Comparison of ENCODE assay signal across 9 mouse cellular contexts in the genomic region with DNA sequence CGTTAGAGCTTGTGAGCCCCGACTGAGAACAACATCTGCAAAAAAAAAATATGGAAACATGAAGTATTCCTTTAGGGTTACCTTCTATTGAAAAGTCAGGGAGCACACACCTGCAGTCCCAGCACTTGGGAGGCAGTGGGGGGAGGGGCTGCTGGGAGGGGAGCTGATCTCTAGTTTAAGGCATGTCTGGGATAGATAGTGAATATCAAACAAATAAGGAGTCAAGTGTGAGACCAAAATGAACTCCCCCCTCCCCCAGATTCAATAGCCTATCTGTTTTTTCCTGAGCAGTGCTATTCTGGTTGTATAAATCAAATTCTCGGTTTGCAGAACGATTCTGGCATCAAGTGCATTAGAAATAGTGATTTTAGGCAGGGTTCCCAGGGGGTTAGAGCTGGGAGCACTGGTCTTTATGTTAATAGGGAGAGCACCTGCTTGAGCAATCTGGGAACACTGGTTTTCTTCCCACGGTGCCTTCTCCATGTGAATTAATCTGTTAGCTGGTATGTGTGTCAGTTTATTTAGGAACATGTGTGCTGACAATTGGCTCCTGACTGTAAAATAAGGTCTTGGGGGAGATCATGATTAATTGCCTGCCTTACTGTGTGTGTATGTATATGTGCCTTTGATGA.
DNase-seq lines count a peak whose midpoint lies in the region; ATAC-seq lines count a peak whose summit lies in the region.
"Had no signal": no experiment of that assay in that cellular context is flagged by ENCODE, and none has a peak within 500 bp of the region (broad histone marks: within the 10 kb centered on the region; RNA-seq: fewer than 3 reads in every experiment).

No protein-coding gene starts in this region.

- H3K4me2 ChIP-seq in intestine, embryonic 14.5 days (ENCODE audit: low read length), result no peak overlapping the region
- H3K4me2 ChIP-seq in intestine, embryonic 16.5 days (ENCODE audit: low read depth, low read length), result no peak overlapping the region
- H3K4me2 ChIP-seq in forebrain, embryonic 16.5 days (ENCODE audit: low read length), result peak overlapping the region; percentile 58
- peak overlapping the region; percentile 57 for H3K4me2 ChIP-seq in midbrain, embryonic 14.5 days (ENCODE audit: low read length)

- no peaks in the 10 kb centered on the region for H3K9me3 ChIP-seq in intestine, embryonic 14.5 days (ENCODE audit: control insufficient read depth, low read length)
- no peaks in the 10 kb centered on the region for H3K9me3 ChIP-seq in intestine, embryonic 16.5 days (ENCODE audit: control insufficient read depth, low read length)
- H3K9me3 ChIP-seq in forebrain, embryonic 16.5 days (ENCODE audit: control insufficient read depth, low read length), result no peaks in the 10 kb centered on the region
- no peaks in the 10 kb centered on the region for H3K9me3 ChIP-seq in midbrain, embryonic 14.5 days (ENCODE audit: control insufficient read depth, low read length)
- H3K9me3 ChIP-seq: G1E had no signal

- no peak overlapping the region for H3K4me3 ChIP-seq in intestine, embryonic 14.5 days (ENCODE audit: low read depth, low read length)
- H3K4me3 ChIP-seq in intestine, embryonic 16.5 days (ENCODE audit: low read length), result no peak overlapping the region
- H3K4me3 ChIP-seq in forebrain, embryonic 16.5 days (replicated peaks; ENCODE audit: low read length), result no peak overlapping the region
- no peak overlapping the region for H3K4me3 ChIP-seq in midbrain, embryonic 14.5 days (replicated peaks; ENCODE audit: low read depth, low read length)

- H3K36me3 ChIP-seq in intestine, embryonic 14.5 days (ENCODE audit: control insufficient read depth, insufficient read depth, low read length), result no peaks in the 10 kb centered on the region
- no peaks in the 10 kb centered on the region for H3K36me3 ChIP-seq in intestine, embryonic 16.5 days (ENCODE audit: control insufficient read depth, insufficient read depth, low read length)
- no peaks in the 10 kb centered on the region for H3K36me3 ChIP-seq in forebrain, embryonic 16.5 days (ENCODE audit: control insufficient read depth, insufficient read depth)
- no peaks in the 10 kb centered on the region for H3K36me3 ChIP-seq in midbrain, embryonic 14.5 days (ENCODE audit: control insufficient read depth, insufficient read depth, low read length)
- H3K36me3 ChIP-seq: G1E had no signal

- DNase-seq in intestine, embryonic 14.5 days (ENCODE audit: low spot score), result no peak
- DNase-seq in MN1 (ENCODE audit: low spot score), result peak; percentile 26
- DNase-seq in midbrain, embryonic 14.5 days, result peak; percentile 52
- no peak for DNase-seq in ovary, postnatal 10 days (ENCODE audit: low spot score)
- DNase-seq in urinary bladder, postnatal 10 days (ENCODE audit: low spot score), result no peak
- no peak for DNase-seq in adipocyte (ENCODE audit: low spot score)

- no peak for ATAC-seq in intestine, embryonic 14.5 days (replicated peaks; ENCODE audit: low FRiP score, low TSS enrichment, low read depth)
- ATAC-seq in intestine, embryonic 16.5 days, result no peak
- ATAC-seq in forebrain, embryonic 16.5 days, result peak; percentile 11; the same call in 1 of the 2 replicates
- ATAC-seq in midbrain, embryonic 14.5 days (ENCODE audit: low FRiP score, low TSS enrichment), result no peak

- H3K4me1 ChIP-seq in intestine, embryonic 14.5 days (replicated peaks; ENCODE audit: control insufficient read depth, insufficient read depth, low read length), result peaks cover 37% of the 10 kb centered on the region
- H3K4me1 ChIP-seq in intestine, embryonic 16.5 days (ENCODE audit: control insufficient read depth, insufficient read depth, low read length), result peaks cover 22% of the 10 kb centered on the region
- H3K4me1 ChIP-seq in forebrain, embryonic 16.5 days (replicated peaks; ENCODE audit: control insufficient read depth, insufficient read depth, low read length), result peaks cover 46% of the 10 kb centered on the region
- peaks cover 59% of the 10 kb centered on the region for H3K4me1 ChIP-seq in midbrain, embryonic 14.5 days (ENCODE audit: control insufficient read depth, insufficient read depth, low read length)

- H3K27me3 ChIP-seq in intestine, embryonic 14.5 days (replicated peaks; ENCODE audit: control insufficient read depth, insufficient read depth, low read length), result no peaks in the 10 kb centered on the region
- H3K27me3 ChIP-seq in intestine, embryonic 16.5 days (replicated peaks; ENCODE audit: control insufficient read depth, insufficient read depth, low read length), result no peaks in the 10 kb centered on the region
- H3K27me3 ChIP-seq in forebrain, embryonic 16.5 days (replicated peaks; ENCODE audit: control insufficient read depth, insufficient read depth, low read length), result no peaks in the 10 kb centered on the region
- H3K27me3 ChIP-seq in midbrain, embryonic 14.5 days (ENCODE audit: control insufficient read depth, insufficient read depth, low read length), result no peaks in the 10 kb centered on the region

- H3K9ac ChIP-seq in intestine, embryonic 14.5 days (ENCODE audit: low read length), result no peak overlapping the region
- H3K9ac ChIP-seq in intestine, embryonic 16.5 days (ENCODE audit: low read depth, low read length), result no peak overlapping the region
- no peak overlapping the region; the same call in 1 of the 2 replicates for H3K9ac ChIP-seq in forebrain, embryonic 16.5 days (replicated peaks; ENCODE audit: low read depth, low read length)
- H3K9ac ChIP-seq in midbrain, embryonic 14.5 days (replicated peaks; ENCODE audit: low read length), result no peak overlapping the region; the same call in 1 of the 2 replicates

- H3K27ac ChIP-seq in intestine, embryonic 14.5 days (ENCODE audit: low read depth), result peak overlapping the region; percentile 80; the same call in 1 of the 2 replicates
- H3K27ac ChIP-seq in intestine, embryonic 16.5 days (ENCODE audit: low read length), result no peak overlapping the region
- H3K27ac ChIP-seq in forebrain, embryonic 16.5 days (ENCODE audit: low read length), result no peak overlapping the region
- H3K27ac ChIP-seq in midbrain, embryonic 14.5 days (replicated peaks; ENCODE audit: low read depth, low read length), result peak overlapping the region; percentile 74

- 22% methylated on average over 5 of the region's 5 CpGs for WGBS in intestine, embryonic 14.5 days
- WGBS in intestine, embryonic 16.5 days, result 38% methylated on average over 5 of the region's 5 CpGs
- 6% methylated on average over 5 of the region's 5 CpGs for WGBS in forebrain, embryonic 16.5 days
- WGBS in midbrain, embryonic 14.5 days, result 3% methylated on average over 5 of the region's 5 CpGs

Comparison
In these comparisons a context has a peak if more than half of its experiments do, and no peak if none do; other contexts are left out.
1. H3K27ac ChIP-seq: peak in intestine, embryonic 14.5 days (single experiment) and midbrain, embryonic 14.5 days (single experiment); none in intestine, embryonic 16.5 days (single experiment) and forebrain, embryonic 16.5 days (single experiment).
2. DNase-seq: peak in MN1 (single experiment) and midbrain, embryonic 14.5 days (single experiment); none in intestine, embryonic 14.5 days (single experiment), ovary, postnatal 10 days (single experiment), urinary bladder, postnatal 10 days (single experiment) and adipocyte (single experiment).
3. H3K4me2 ChIP-seq: peak in forebrain, embryonic 16.5 days (single experiment) and midbrain, embryonic 14.5 days (single experiment); none in intestine, embryonic 14.5 days (single experiment) and intestine, embryonic 16.5 days (single experiment).